Mouse (Mus musculus) frontal cortex, postnatal 10 days (tissue): ENCODE results near the gene Galnt4.
A peak's percentile ranks its signal among the peaks of the same experiment; 100 is the strongest.

ENCODE experiments used
- DNase-seq, 2 experiments: peaks; one replicate each; pipeline ENCODE4 v3.0.0; 2022; ENCODE audit warnings: low spot score in 2 of 2, mixed read lengths in 1 of 2

Gene Galnt4

DNA sequence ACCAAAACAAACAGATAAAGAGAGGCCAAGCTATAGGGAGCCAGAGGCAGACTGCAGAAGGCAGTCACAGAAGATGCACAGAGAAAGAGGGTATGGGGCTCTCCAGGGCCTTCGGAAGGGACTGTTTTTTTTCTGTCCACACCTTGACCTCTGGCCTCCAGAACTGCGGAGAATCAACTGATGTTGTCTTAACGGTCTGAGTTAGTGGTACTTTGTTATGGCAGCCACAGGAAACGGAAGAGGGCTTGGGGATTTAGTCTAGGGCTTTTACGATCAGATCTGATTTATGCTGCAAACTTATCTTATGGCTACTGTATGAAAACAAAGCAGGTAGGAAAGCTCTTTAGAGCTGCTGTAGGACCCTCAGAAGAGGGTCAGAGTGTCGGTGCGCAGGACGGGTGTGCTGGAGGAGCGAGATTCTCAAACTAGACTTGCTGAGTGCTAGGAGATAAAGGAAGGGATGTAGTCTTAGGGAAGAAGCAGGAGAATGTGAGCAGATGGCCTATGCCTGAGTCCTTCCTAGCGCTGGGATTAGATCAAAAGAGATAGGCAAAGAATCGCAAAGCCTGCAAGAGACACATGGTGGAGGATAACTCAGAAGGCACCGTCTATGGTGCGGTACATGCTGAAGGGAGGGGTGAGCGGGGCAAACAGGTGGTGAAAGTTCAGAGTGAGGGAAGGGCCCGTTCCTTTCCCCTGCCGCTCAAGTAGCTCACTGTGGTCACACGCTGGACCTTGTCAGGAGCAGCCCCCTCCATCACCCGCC, 7.7 kb downstream of the Galnt4 start:
- DNase-seq = no peak

DNA sequence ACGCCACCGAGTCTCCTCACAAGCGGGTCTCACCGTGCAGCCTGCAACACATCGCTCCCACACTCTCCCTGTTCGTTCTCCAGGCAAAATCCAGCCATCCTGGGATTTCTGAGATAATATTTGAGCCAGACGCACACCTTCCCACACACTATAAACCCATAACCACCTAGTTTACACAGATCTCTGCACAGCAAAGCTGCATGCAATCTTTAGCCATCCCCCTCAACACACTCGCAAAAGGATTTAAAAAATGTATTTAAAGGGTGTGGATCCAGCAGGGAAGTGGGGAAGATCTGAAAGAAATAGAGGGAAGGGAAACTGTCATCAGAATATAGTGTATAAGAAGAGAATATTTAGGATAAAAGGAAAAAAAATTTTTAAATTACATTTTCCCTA, 8.3 kb downstream of the Galnt4 start:
- no peak for DNase-seq

DNA sequence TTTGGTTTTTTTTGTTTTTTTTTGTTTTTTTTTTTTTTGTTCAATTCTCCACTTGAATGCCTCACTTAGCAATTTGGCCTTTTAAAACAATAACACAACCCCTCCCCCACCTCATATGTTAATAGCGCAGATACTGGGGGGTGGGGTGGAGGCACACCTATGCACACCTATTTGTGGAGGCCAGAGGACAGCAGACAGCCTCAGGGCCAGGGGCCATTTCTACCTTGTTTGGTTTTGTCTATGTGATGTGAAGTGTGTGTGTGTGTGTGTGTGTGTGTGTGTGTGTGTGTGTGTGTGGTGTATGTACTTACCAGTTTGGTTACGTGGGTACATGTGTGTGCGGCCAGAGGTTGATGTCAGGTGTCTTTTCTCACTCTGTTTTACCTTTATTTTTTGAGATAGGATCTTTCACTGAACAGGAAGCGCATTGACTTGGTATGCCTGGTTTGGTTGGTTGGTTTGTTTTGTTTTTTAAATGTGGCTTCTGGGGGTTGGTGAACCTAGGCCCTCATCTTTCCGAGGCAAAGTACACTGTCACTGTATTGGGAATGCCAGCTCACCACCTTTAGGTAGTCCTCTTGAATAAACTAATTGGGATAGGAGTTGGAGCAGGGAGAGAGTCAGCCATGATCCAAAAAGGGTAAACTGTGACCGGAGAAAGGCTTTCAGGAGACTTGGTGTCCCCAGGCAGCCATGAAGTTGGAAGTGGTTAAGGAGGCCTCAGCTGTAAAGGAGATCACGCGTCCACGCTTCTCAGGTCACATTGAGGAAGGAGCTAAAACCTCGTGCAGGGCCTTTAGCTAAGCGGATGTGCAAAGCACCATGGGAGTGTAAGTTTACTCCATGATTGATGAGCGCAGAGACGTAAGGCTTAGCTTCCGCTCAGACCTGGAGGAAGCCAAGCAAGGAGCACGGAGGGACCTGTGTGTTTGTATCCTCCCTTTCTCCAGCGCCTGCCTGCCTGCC, 9.0 kb downstream of the Galnt4 start:
- no peak for DNase-seq

- no peak for DNase-seq
Measured at GRCm38 (mm10) chr10:99117876-99118275, 9.9 kb downstream of the Galnt4 start.

DNA sequence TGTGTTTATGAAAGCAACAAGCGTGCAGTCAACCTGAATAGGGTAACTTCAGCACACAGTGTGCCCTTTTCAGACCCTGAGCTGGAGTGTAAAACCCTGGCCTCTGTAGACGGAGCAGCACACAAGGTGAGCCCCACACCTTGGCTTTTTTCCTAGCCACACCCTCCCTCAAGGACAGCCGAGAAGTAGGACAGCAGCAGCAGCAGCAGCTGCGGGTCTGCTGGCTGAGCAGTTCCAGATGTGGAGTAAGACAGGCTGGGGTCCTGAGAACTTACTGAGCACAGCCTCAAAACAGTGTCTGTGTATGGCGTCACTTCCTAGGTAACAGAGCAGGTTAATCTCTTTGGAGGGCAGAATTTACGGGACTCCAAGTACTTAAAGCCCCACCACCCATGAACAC, 10.7 kb downstream of the Galnt4 start:
- DNase-seq = no peak

- no peak for DNase-seq
Measured at GRCm38 (mm10) chr10:99119471-99119870, 11.5 kb downstream of the Galnt4 start.

DNA sequence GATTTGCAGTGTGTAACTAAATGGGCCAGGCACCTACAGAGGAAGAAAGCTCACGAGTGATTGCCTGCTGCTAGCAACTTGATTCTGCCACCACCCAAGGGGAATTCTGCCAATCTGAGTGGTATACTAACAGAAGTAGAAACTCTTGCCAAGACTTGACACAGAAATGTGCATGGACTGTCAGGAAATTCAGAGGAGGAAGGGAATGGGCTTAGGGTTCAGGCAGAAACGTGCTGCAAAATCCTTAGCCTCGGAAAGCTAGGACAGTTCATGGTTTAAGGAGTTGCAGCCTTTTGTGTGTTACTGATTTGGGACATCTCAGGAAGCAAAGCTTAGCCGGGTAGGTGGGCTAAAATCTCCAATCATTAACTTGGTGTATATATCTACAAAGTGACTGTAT, 18.3 kb downstream of the Galnt4 start, which contains the start of gene Phxr2:
Phxr2 (minus strand) TSS at position 101 of the 400 bp plus-strand sequence.
- no peak for DNase-seq

DNA sequence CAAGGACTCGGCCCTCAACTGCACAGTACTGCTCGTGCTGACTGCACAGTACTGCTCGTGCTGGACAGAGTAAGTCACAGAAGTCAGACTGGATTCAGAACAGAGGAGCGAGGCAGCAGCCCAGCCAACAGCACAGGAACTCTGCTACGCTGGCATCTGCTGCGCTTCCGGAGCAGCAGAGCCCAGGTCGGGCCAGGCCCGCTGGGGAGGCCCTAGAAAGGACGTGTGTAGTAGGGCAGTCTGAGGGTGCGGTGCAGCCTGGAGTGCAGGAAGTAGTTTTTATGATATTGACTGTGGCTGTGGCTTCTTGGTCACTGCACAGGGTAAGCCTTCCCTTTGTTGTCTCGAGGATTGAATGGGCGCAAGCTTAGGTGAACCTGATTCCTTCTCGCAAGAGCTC, 19.0 kb downstream of the Galnt4 start:
- no peak for DNase-seq

- no peak for DNase-seq
Measured at GRCm38 (mm10) chr10:99127691-99128261, 19.8 kb downstream of the Galnt4 start.

DNA sequence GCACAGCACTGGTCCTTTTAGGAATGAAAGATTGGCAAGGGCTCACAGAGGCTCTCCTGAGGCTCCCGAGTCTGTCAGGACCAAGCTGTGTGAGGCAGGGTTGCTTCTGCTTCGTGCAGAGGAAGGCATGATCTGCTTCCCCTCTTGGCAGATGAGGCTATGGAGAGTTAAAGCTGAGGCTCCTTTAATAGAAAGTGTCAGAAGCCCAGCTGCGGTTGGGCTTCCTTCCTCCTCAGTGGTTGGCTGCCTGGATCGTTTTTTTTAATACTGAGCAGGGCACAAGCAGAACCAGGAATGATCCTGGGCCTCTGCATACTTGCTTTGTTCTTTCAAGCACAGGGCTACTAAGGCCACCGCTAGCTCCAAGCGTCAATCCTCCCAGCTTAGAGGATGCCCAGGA, 22.7 kb downstream of the Galnt4 start:
- peak in 1 of 2 experiments; percentile 17 for DNase-seq

GRCm38 (mm10) chr10:99131298-99131697, 23.3 kb downstream of the Galnt4 start:
- no peak for DNase-seq

- DNase-seq = no peak
Measured at GRCm38 (mm10) chr10:99132189-99132588, 24.2 kb downstream of the Galnt4 start.

GRCm38 (mm10) chr10:99132595-99133272, 24.8 kb downstream of the Galnt4 start:
- DNase-seq = no peak

DNA sequence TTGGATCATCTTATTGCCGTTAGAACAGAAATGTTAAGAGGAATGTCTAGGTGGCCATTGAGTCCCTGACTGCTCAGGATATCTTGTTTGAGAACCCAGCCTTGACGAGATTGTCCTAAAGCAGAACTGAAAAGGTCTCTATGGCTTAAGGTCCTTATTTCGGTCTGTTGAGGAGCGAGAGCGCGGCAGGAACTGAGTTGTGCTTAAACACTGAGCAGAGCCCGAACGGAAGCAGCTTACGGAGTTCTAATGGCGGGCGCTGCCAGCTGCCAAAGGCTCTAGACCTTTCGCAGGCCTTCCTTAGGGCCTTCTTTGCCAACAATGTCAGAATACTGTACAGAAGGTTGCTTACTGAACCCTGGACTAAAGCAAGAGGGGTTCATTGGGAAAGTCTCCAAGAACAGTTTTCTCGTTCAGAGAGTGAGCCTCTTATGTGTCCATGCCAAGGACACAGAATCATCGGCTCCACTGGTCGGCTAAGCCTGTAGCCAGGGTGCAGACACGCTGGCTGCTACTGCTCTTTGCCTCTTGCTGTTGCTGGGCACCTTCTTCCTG, 25.4 kb downstream of the Galnt4 start:
- no peak for DNase-seq

- DNase-seq = no peak
Measured at GRCm38 (mm10) chr10:99136337-99136736, 28.4 kb downstream of the Galnt4 start.

- DNase-seq = no peak
Measured at GRCm38 (mm10) chr10:99145611-99146010, 37.7 kb downstream of the Galnt4 start.

GRCm38 (mm10) chr10:99146596-99146995, 38.6 kb downstream of the Galnt4 start:
- no peak for DNase-seq

GRCm38 (mm10) chr10:99150016-99150415, 42.1 kb downstream of the Galnt4 start:
- no peak for DNase-seq

DNA sequence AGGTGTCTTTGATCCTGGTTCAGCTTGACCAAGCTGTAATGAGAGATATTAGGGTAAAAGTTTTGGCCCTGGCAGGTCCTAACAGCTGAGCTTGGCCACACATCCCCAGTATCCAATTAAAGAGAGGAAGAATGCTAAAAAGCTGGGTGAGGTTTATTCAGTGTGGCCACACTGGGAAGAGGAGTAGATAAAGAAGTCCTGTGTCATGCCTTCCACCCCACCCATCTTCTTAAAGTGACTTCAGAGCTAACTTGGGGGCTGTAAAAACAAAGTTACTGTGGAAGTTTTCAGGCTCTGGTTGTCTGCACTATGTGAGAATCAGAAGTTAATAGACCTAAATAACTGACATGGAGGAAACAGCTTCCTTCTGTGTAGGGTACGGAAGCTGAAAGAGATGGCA, 43.6 kb downstream of the Galnt4 start:
- no peak for DNase-seq

- no peak for DNase-seq
Measured at GRCm38 (mm10) chr10:99152063-99152462, 44.1 kb downstream of the Galnt4 start.

DNA sequence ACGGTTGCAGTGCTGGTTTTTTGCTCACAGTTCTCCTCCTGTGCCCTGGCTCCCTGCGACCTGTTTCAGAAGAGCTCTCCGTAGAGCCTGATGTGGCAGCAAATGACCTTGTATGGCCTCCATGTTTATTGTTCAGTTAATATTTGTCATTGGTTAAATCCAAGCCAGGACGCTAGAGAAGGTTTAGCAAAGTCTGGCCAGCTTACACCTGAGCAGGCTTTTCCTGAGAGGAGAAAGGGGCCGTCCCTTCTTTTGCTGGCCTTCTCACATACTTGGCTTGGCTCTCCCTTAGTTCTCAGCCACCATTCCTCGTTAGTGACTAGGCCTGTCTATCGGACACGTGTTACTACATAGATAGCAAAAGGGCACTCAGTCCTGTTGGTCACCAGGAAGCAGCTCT, 46.7 kb downstream of the Galnt4 start:
- no peak for DNase-seq
